Mouse (Mus musculus) heart, embryonic 15.5 days (tissue): ENCODE measurements around the gene Zfp704. TPM values are rescaled to one million over a fixed set of nuclear protein-coding genes. Genes with fewer than 3 reads are reported as not detected.

Source experiments
- ATAC-seq: fragments of 200-750 bp; cut with Nextera tagmentation; replicated peaks from 2 replicates; pipeline ENCODE4 v1.8.0; 2017; ENCODE audit warnings: low read depth, moderate TSS enrichment; ENCODE audit not compliant: insufficient number of reproducible peaks, insufficient read depth, low FRiP score
- H3K27ac ChIP-seq: fragments of 300-500 bp; sonication (generic); 2 replicates; pipeline ENCODE4 v1.5.1; 2015; ENCODE audit warnings: mild to moderate bottlenecking, inconsistent platforms
- H3K27me3 ChIP-seq: fragments of 300-500 bp; sonication (generic); 2 replicates; pipeline ENCODE4 v1.6.1; 2015; ENCODE audit warnings: inconsistent platforms
- H3K36me3 ChIP-seq: fragments of 300-500 bp; sonication (generic); 2 replicates; pipeline ENCODE4 v1.6.1; 2015; ENCODE audit warnings: mild to moderate bottlenecking, inconsistent platforms
- H3K4me1 ChIP-seq: fragments of 300-500 bp; sonication (generic); replicated peaks from 2 replicates; pipeline ENCODE4 v1.6.1; 2015; ENCODE audit warnings: inconsistent platforms
- H3K4me2 ChIP-seq: fragments of 300-500 bp; sonication (generic); 2 replicates; pipeline ENCODE4 v1.6.1; 2015; ENCODE audit warnings: inconsistent platforms, mild to moderate bottlenecking, moderate library complexity
- H3K4me3 ChIP-seq: fragments of 300-500 bp; sonication (generic); 2 replicates; pipeline ENCODE4 v1.5.1; 2015; ENCODE audit warnings: mild to moderate bottlenecking, inconsistent platforms
- H3K9ac ChIP-seq: fragments of 300-500 bp; sonication (generic); 2 replicates; pipeline ENCODE4 v1.6.1; 2015; ENCODE audit warnings: mild to moderate bottlenecking, inconsistent platforms
- H3K9me3 ChIP-seq: fragments of 300-500 bp; sonication (generic); replicated peaks from 2 replicates; pipeline ENCODE4 v1.6.1; 2016; ENCODE audit warnings: inconsistent platforms
- WGBS: fragments of 180-500 bp; shearing (Covaris S2); methylation state at CpG from one replicate; pipeline ENCODE4 v1.1.7; 2015; ENCODE audit warnings: mixed read lengths; 5-methylcytosine and 5-hydroxymethylcytosine counted together
- polyA plus RNA-seq: library from polyadenylated mRNA; unstranded; fragments of >200 nt; fragmentation: Nextera tagmentation; extraction: Ambion mirVana; gene quantifications from 2 replicates; pipeline ENCODE4 v1.2.1, GENCODE M21; 2015

Zfp704 gene
- polyA plus RNA-seq, 1 experiment from 2014 or later, result 5.6 TPM

GRCm38 (mm10) chr3:9512199-9512598, 97.7 kb downstream of the Zfp704 start:
- Histone ChIP-seq H3K27me3 (no peaks in the 10 kb centered on the region), H3K9ac (no peak overlapping the region), H3K9me3 (no peaks in the 10 kb centered on the region), H3K4me3 (no peak overlapping the region), H3K4me2 (no peak overlapping the region), H3K4me1 (peaks cover 16% of the 10 kb centered on the region), H3K36me3 (no peaks in the 10 kb centered on the region), H3K27ac (no peak overlapping the region)
- no peak for ATAC-seq
- WGBS, result 82% methylated on average over 10 of the region's 10 CpGs

DNA sequence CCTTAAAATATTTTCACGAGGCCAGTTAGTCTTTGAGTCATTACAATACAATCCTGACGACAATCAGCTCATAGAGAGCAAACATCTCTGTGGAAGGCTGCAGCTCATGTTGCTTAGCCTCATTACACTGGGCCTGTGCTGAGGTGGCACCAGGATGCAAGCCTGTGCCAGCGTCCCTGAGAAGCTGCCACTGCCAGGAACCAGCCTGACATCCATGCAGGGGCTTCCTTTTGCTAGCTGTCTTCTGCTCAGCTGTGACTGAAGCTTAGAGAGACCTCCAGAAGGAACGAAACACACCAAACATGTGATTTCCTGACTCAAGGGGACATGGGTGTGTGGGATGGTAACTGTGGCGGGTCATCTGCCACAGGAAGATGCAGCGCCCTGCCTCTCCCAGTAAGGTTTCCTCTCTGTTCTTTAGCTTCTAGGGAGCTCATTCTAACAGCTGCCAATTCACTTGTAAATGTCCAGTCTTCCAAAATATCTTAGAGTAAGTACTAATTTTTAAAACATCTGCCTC, 104.1 kb downstream of the Zfp704 start:
- WGBS, result 60% methylated on average over 6 of the region's 6 CpGs
- H3K4me1 ChIP-seq, result peaks cover 26% of the 10 kb centered on the region
- ATAC-seq, result no peak
- H3K27me3 ChIP-seq, result no peaks in the 10 kb centered on the region
- no peaks in the 10 kb centered on the region for H3K36me3 ChIP-seq
- no peak overlapping the region for H3K27ac ChIP-seq
- H3K9ac ChIP-seq, result no peak overlapping the region
- no peaks in the 10 kb centered on the region for H3K9me3 ChIP-seq
- H3K4me2 ChIP-seq, result no peak overlapping the region
- H3K4me3 ChIP-seq, result no peak overlapping the region

DNA sequence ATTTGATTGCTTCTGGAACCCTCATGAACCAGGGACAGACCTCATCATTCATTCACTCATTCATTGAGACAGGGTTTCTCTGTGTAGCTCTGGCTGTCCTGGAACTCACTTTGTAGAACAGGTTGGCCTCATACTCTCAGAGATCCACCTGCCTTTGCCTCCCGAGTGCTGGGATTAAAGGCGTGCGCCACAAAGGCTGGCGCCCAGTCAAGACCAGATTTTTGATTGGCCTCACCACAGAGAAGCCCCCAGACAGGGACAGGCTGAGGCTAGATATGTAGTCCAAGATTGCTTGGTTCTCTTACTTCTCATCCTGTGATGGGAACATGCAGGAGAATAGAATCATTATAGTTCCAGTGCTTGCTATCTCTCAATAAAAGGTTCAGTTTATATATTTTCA, 105.5 kb downstream of the Zfp704 start:
- Histone ChIP-seq H3K4me3 (no peak overlapping the region), H3K9ac (no peak overlapping the region), H3K9me3 (no peaks in the 10 kb centered on the region), H3K4me2 (no peak overlapping the region), H3K27ac (no peak overlapping the region), H3K27me3 (no peaks in the 10 kb centered on the region), H3K36me3 (no peaks in the 10 kb centered on the region), H3K4me1 (peaks cover 39% of the 10 kb centered on the region)
- 90% methylated on average over 4 of the region's 4 CpGs for WGBS
- no peak for ATAC-seq

DNA sequence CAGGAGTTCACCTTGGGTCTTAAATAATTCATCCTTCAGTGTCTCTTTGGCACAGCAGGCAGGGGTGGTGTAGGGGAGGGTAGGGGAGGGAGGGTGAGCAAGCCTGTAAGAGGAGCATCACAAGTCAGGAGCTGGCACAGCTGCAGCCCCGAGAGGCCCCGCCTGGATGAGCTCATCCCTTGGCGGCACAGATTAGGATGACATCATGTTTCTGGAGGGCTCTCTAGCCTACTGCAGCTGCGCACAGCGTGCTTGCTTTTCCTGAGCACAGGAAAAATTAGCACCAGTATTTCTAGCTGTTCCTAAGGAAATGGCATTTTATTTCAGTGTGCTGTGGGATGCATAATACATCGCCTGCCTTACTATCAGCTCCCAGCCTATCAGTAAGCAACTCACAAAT, 109.2 kb downstream of the Zfp704 start:
- Histone ChIP-seq H3K4me3 (no peak overlapping the region), H3K4me2 (peak overlapping the region; percentile 15), H3K27me3 (no peaks in the 10 kb centered on the region), H3K9ac (no peak overlapping the region), H3K4me1 (peaks cover 65% of the 10 kb centered on the region), H3K9me3 (no peaks in the 10 kb centered on the region), H3K27ac (peak overlapping the region; percentile 93), H3K36me3 (no peaks in the 10 kb centered on the region)
- WGBS, result 4% methylated on average over 6 of the region's 6 CpGs
- ATAC-seq, result peak; percentile 98

- no peak overlapping the region for H3K4me3 ChIP-seq
- no peaks in the 10 kb centered on the region for H3K27me3 ChIP-seq
- ATAC-seq, result 0 out of 2 replicates have a peak, but pooled peaks have one; percentile 15
- H3K36me3 ChIP-seq, result no peaks in the 10 kb centered on the region
- peak overlapping the region; percentile 23; the same call in 1 of the 2 replicates for H3K9ac ChIP-seq
- H3K4me1 ChIP-seq, result peaks cover 69% of the 10 kb centered on the region
- 35% methylated on average over 8 of the region's 8 CpGs for WGBS
- H3K9me3 ChIP-seq, result no peaks in the 10 kb centered on the region
- H3K4me2 ChIP-seq, result peak overlapping the region; percentile 15
- H3K27ac ChIP-seq, result peak overlapping the region; percentile 93
These were observed 109.8 kb downstream of the Zfp704 start for GRCm38 (mm10) chr3:9499994-9500553.

DNA sequence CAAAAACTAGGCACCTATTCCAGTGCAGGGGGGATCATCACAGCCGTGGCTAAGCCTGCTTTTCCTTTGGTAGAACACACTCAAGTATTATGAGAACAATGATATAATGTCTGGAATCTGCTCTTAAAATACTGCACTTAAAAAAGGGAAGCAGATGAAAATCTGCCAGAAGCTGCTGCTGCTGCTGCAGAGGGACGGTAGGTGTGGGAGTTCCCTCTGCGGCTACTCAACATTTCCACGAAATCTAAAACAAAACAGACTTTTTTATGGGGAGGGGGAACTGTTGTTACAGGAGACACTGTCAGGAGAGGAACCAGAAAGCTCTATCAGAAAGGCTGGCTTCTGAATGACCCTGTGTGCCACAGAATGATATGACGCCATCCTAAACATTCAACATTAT, 110.4 kb downstream of the Zfp704 start:
- Histone ChIP-seq H3K4me3 (no peak overlapping the region), H3K9me3 (no peaks in the 10 kb centered on the region), H3K27me3 (no peaks in the 10 kb centered on the region), H3K4me1 (peaks cover 70% of the 10 kb centered on the region), H3K27ac (peak overlapping the region; percentile 93), H3K36me3 (no peaks in the 10 kb centered on the region), H3K9ac (no peak overlapping the region), H3K4me2 (peak overlapping the region; percentile 15)
- WGBS, result 20% methylated on average over 5 of the region's 5 CpGs
- ATAC-seq, result no peak

DNA sequence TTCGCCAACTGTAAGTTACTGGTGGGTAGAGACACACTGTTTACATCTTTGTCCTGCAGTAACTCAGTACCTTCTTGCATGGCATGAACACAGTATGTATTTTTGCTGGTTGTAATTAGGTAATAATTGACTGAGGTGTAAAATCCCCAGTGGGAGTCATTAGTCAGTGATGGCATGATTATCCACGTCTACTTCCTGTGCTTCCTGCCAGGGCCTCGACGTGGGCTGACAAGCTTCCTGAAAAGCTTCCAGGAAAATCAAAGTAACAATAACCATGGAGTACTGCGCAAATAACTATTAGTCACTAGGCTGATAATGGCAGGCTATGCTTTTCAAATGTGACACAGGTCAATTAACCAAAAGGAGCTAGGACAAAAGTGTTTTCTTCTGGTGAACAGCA, 112.6 kb downstream of the Zfp704 start:
- Histone ChIP-seq H3K9me3 (no peaks in the 10 kb centered on the region), H3K4me2 (no peak overlapping the region), H3K4me3 (no peak overlapping the region), H3K4me1 (peaks cover 55% of the 10 kb centered on the region), H3K9ac (no peak overlapping the region), H3K27me3 (no peaks in the 10 kb centered on the region), H3K27ac (no peak overlapping the region), H3K36me3 (no peaks in the 10 kb centered on the region)
- 58% methylated on average over 5 of the region's 5 CpGs for WGBS
- ATAC-seq, result no peak

GRCm38 (mm10) chr3:9491766-9492283, 118.1 kb downstream of the Zfp704 start:
- H3K36me3 ChIP-seq, result no peaks in the 10 kb centered on the region

DNA sequence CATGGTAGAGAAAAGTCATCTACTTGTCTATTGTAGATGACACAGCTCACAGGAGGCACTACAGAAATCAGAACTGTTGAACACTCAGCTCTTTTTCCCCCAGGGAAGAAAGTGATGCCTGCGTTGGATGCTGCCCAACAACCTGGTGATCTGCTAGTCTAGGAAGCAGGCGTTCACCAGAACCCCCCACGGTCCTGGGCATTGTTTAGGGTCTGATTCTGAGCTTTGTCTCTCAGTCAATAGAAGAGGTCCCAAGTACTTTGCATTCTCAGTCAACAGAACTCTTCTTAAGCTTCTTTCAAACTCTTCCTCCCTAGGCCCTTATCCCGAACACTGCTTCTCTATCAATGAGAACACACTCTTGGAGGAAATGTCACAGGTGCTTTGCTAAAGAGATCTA, 122.2 kb downstream of the Zfp704 start:
- no peak overlapping the region for H3K4me2 ChIP-seq
- H3K36me3 ChIP-seq, result no peaks in the 10 kb centered on the region
- no peak overlapping the region for H3K4me3 ChIP-seq
- no peak for ATAC-seq
- H3K27ac ChIP-seq, result no peak overlapping the region
- WGBS, result 83% methylated on average over 4 of the region's 4 CpGs
- H3K27me3 ChIP-seq, result no peaks in the 10 kb centered on the region
- peaks cover 8% of the 10 kb centered on the region for H3K4me1 ChIP-seq
- H3K9me3 ChIP-seq, result no peaks in the 10 kb centered on the region
- H3K9ac ChIP-seq, result no peak overlapping the region

More at GRCm38 (mm10) chr3:9491766-9492283, 118.1 kb downstream of the Zfp704 start:
- 88% methylated on average over 4 of the region's 4 CpGs for WGBS
- H3K9me3 ChIP-seq, result no peaks in the 10 kb centered on the region
- H3K4me2 ChIP-seq, result no peak overlapping the region
- H3K27ac ChIP-seq, result no peak overlapping the region
- peaks cover 15% of the 10 kb centered on the region for H3K4me1 ChIP-seq
- no peak for ATAC-seq
- H3K9ac ChIP-seq, result no peak overlapping the region
- H3K4me3 ChIP-seq, result no peak overlapping the region
- H3K27me3 ChIP-seq, result no peaks in the 10 kb centered on the region

GRCm38 (mm10) chr3:9485506-9485905, 124.4 kb downstream of the Zfp704 start:
- ATAC-seq, result no peak
- Histone ChIP-seq H3K9ac (no peak overlapping the region), H3K4me1 (peaks cover 23% of the 10 kb centered on the region), H3K27me3 (no peaks in the 10 kb centered on the region), H3K4me2 (no peak overlapping the region), H3K27ac (no peak overlapping the region), H3K36me3 (no peaks in the 10 kb centered on the region), H3K9me3 (no peaks in the 10 kb centered on the region), H3K4me3 (no peak overlapping the region)
- 80% methylated on average over 3 of the region's 3 CpGs for WGBS

- peaks cover 23% of the 10 kb centered on the region for H3K4me1 ChIP-seq
- no peaks in the 10 kb centered on the region for H3K9me3 ChIP-seq
- H3K4me2 ChIP-seq, result no peak overlapping the region
- no peak for ATAC-seq
- 83% methylated on average over 4 of the region's 4 CpGs for WGBS
- H3K27ac ChIP-seq, result peak overlapping the region; percentile 46; the same call in 1 of the 2 replicates
- no peaks in the 10 kb centered on the region for H3K36me3 ChIP-seq
- H3K9ac ChIP-seq, result no peak overlapping the region
- H3K4me3 ChIP-seq, result no peak overlapping the region
- no peaks in the 10 kb centered on the region for H3K27me3 ChIP-seq
These were observed 127.9 kb downstream of the Zfp704 start for GRCm38 (mm10) chr3:9481956-9482355.

GRCm38 (mm10) chr3:9481358-9481757, 128.5 kb downstream of the Zfp704 start:
- Histone ChIP-seq H3K27me3 (no peaks in the 10 kb centered on the region), H3K4me3 (no peak overlapping the region), H3K4me2 (no peak overlapping the region), H3K9me3 (no peaks in the 10 kb centered on the region), H3K27ac (peak overlapping the region; percentile 46), H3K9ac (no peak overlapping the region), H3K36me3 (no peaks in the 10 kb centered on the region), H3K4me1 (peaks cover 23% of the 10 kb centered on the region)
- peak; percentile 89 for ATAC-seq
- 15% methylated on average over 6 of the region's 6 CpGs for WGBS
